Mouse (Mus musculus) liver, embryonic 18 days (tissue): ENCODE results near the gene Vmn2r68. TPM values are rescaled to one million over a fixed set of nuclear protein-coding genes. Genes with fewer than 3 reads are reported as not detected.

Experiments
- polyA plus RNA-seq: library from polyadenylated mRNA; depleted of rRNA; stranded (reverse); fragments of >200 nt; gene quantifications from 2 replicates; pipeline ENCODE4 v1.2.3, GENCODE M21; 2012; rRNA removed

The Vmn2r68 gene
- not detected in 2 replicates for polyA plus RNA-seq

GRCm38 (mm10) chr7:85237683-85238082, at the start of gene Vmn2r68:
Vmn2r68 (minus strand) TSS chr7:85237783.

Other genes with a start within 250 kb of the Vmn2r68 start
- gene Vmn2r66, start 225.5 kb downstream of the Vmn2r68 start, polyA plus RNA-seq, result not detected in 2 replicates
- gene Vmn2r67, start 81.8 kb downstream of the Vmn2r68 start, polyA plus RNA-seq, result not detected in 2 replicates
- not detected in 2 replicates for gene Vmn2r69, start 178.1 kb upstream of the Vmn2r68 start, polyA plus RNA-seq